Mouse (Mus musculus) forebrain, postnatal 0 days (tissue): ENCODE measurements around the gene Col9a2. TPM values are rescaled to one million over a fixed set of nuclear protein-coding genes. Genes with fewer than 3 reads are reported as not detected.
A peak's percentile ranks its signal among the peaks of the same experiment; 100 is the strongest.

Source experiments
- ATAC-seq: fragments of 200-750 bp; cut with Nextera tagmentation; 2 replicates; pipeline ENCODE4 v1.8.0; 2017; ENCODE audit warnings: mild to moderate bottlenecking, moderate library complexity
- DNase-seq: peaks from one replicate; pipeline ENCODE4 v3.0.0-alpha.2; 2015
- H3K27ac ChIP-seq: fragments of 300-500 bp; sonication (generic); 2 replicates; pipeline ENCODE4 v1.5.1; 2014; ENCODE audit warnings: low read depth, mild to moderate bottlenecking, antibody characterized with exemption, low read length, moderate library complexity, mixed read lengths
- H3K27me3 ChIP-seq: fragments of 300-500 bp; sonication (generic); 2 replicates; pipeline ENCODE4 v1.6.1; 2014; ENCODE audit warnings: mild to moderate bottlenecking, low read length, mixed read lengths; ENCODE audit not compliant: insufficient read depth
- H3K36me3 ChIP-seq: fragments of 300-500 bp; sonication (generic); 2 replicates; pipeline ENCODE4 v1.6.1; 2014; ENCODE audit warnings: mild to moderate bottlenecking, moderate library complexity; ENCODE audit not compliant: insufficient read depth
- H3K4me1 ChIP-seq: fragments of 300-500 bp; sonication (generic); 2 replicates; pipeline ENCODE4 v1.6.1; 2014; ENCODE audit warnings: antibody characterized with exemption; ENCODE audit not compliant: insufficient read depth
- H3K4me2 ChIP-seq: fragments of 300-500 bp; sonication (generic); 2 replicates; pipeline ENCODE4 v1.6.1; 2014; ENCODE audit warnings: low read depth, mild to moderate bottlenecking, moderate library complexity
- H3K4me3 ChIP-seq: fragments of 300-500 bp; sonication (generic); 2 replicates; pipeline ENCODE4 v1.5.1; 2014; ENCODE audit warnings: low read depth, low read length, mixed read lengths
- H3K9ac ChIP-seq: fragments of 300-500 bp; sonication (generic); 2 replicates; pipeline ENCODE4 v1.6.1; 2014; ENCODE audit warnings: mild to moderate bottlenecking
- H3K9me3 ChIP-seq: fragments of 300-500 bp; sonication (generic); 2 replicates; pipeline ENCODE4 v1.6.1; 2016; ENCODE audit warnings: low read length
- CTCF ChIP-seq: sonication (generic); IDR thresholded peaks from 2 replicates; pipeline ENCODE4 v1.5.1; 2016; ENCODE audit warnings: antibody characterized with exemption, control low read depth, low read depth
- WGBS: fragments of 180-500 bp; shearing (Covaris S2); extraction: QIAGEN DNeasy Blood & Tissue Kit; methylation state at CpG from one replicate; pipeline ENCODE4 v1.1.7; 2014; 5-methylcytosine and 5-hydroxymethylcytosine counted together
- polyA plus RNA-seq: library from polyadenylated mRNA; unstranded; fragments of >200 nt; fragmentation: Nextera tagmentation; extraction: Ambion mirVana; gene quantifications from 2 replicates; pipeline ENCODE4 v1.2.1, GENCODE M21; 2015
- total RNA-seq: library from RNA; depleted of rRNA; stranded (reverse); fragments of >200 nt; gene quantifications from 2 replicates; pipeline ENCODE4 v1.2.3, GENCODE M21; 2014; rRNA removed

Gene Col9a2
- total RNA-seq (28.1 and 29.8 TPM in 2 replicates), polyA plus RNA-seq (8.2 and 9.1 TPM in 2 replicates)

- Histone ChIP-seq H3K4me2 (peak within 1 kb of the TSS; percentile 65), H3K9me3 (no peaks in the 10 kb centered on the region), H3K36me3 (no peaks in the 10 kb centered on the region), H3K27me3 (no peaks in the 10 kb centered on the region; the same call in 1 of the 2 replicates), H3K4me3 (peak within 1 kb of the TSS; percentile 36), H3K4me1 (no peaks in the 10 kb centered on the region), H3K27ac (no peak within 1 kb of the TSS), H3K9ac (peak within 1 kb of the TSS; percentile 46)
- DNase-seq (no peak), ATAC-seq (peak; percentile 38)
- 4% methylated on average over 46 of the region's 46 CpGs for WGBS
- TF ChIP-seq CTCF, result no peak
These were observed at the start of gene Col9a2 for GRCm38 (mm10) chr4:121039331-121040115. Col9a2 (plus strand) TSS chr4:121039385.

- Histone ChIP-seq H3K9me3 (no peaks in the 10 kb centered on the region), H3K4me3 (no peak overlapping the region), H3K36me3 (no peaks in the 10 kb centered on the region), H3K9ac (no peak overlapping the region), H3K27me3 (no peaks in the 10 kb centered on the region), H3K4me1 (no peaks in the 10 kb centered on the region), H3K4me2 (no peak overlapping the region), H3K27ac (no peak overlapping the region)
- no peak for TF ChIP-seq CTCF
- DNase-seq, result no peak
- WGBS, result 32% methylated on average over 2 of the region's 2 CpGs
- ATAC-seq, result no peak
These were observed 46.9 kb upstream of the Col9a2 start for GRCm38 (mm10) chr4:120992284-120992683.

GRCm38 (mm10) chr4:120993025-120993424, 46.2 kb upstream of the Col9a2 start:
- no peaks in the 10 kb centered on the region for H3K4me1 ChIP-seq
- H3K9me3 ChIP-seq, result no peaks in the 10 kb centered on the region
- TF ChIP-seq CTCF, result no peak
- H3K4me2 ChIP-seq, result no peak overlapping the region
- no peaks in the 10 kb centered on the region for H3K36me3 ChIP-seq
- H3K4me3 ChIP-seq, result no peak overlapping the region
- no peak overlapping the region for H3K9ac ChIP-seq
- 85% methylated on average over 1 of the region's 1 CpGs for WGBS
- ATAC-seq (no peak), DNase-seq (no peak)
- no peaks in the 10 kb centered on the region for H3K27me3 ChIP-seq
- H3K27ac ChIP-seq, result no peak overlapping the region

GRCm38 (mm10) chr4:120995911-120996310, 43.3 kb upstream of the Col9a2 start:
- Histone ChIP-seq H3K4me3 (no peak overlapping the region), H3K4me2 (no peak overlapping the region), H3K9ac (no peak overlapping the region), H3K4me1 (no peaks in the 10 kb centered on the region), H3K36me3 (no peaks in the 10 kb centered on the region), H3K27me3 (no peaks in the 10 kb centered on the region), H3K9me3 (no peaks in the 10 kb centered on the region), H3K27ac (no peak overlapping the region)
- WGBS, result 67% methylated on average over 1 of the region's 1 CpGs
- TF ChIP-seq CTCF, result no peak
- no peak for ATAC-seq
- DNase-seq, result peak; percentile 16

GRCm38 (mm10) chr4:121001042-121001441, 38.1 kb upstream of the Col9a2 start:
- WGBS, result 92% methylated on average over 2 of the region's 2 CpGs
- no peak for TF ChIP-seq CTCF
- H3K9me3 ChIP-seq, result no peaks in the 10 kb centered on the region
- no peaks in the 10 kb centered on the region for H3K27me3 ChIP-seq
- no peak for ATAC-seq
- H3K27ac ChIP-seq, result no peak overlapping the region
- no peaks in the 10 kb centered on the region for H3K36me3 ChIP-seq
- H3K4me1 ChIP-seq, result peaks cover 31% of the 10 kb centered on the region
- H3K4me3 ChIP-seq, result no peak overlapping the region
- DNase-seq, result no peak
- no peak overlapping the region for H3K9ac ChIP-seq
- H3K4me2 ChIP-seq, result no peak overlapping the region

- no peak overlapping the region for H3K9ac ChIP-seq
- no peaks in the 10 kb centered on the region for H3K9me3 ChIP-seq
- ATAC-seq (no peak), DNase-seq (no peak)
- H3K4me3 ChIP-seq, result no peak overlapping the region
- no peaks in the 10 kb centered on the region for H3K27me3 ChIP-seq
- peaks cover 31% of the 10 kb centered on the region for H3K4me1 ChIP-seq
- TF ChIP-seq CTCF, result no peak
- H3K27ac ChIP-seq, result peak overlapping the region; percentile 80
- no peak overlapping the region for H3K4me2 ChIP-seq
- no peaks in the 10 kb centered on the region for H3K36me3 ChIP-seq
- WGBS, result 86% methylated on average over 1 of the region's 1 CpGs
These were observed 37.5 kb upstream of the Col9a2 start for GRCm38 (mm10) chr4:121001659-121002058.

- H3K36me3 ChIP-seq, result no peaks in the 10 kb centered on the region
- no peak overlapping the region for H3K4me3 ChIP-seq
- H3K9ac ChIP-seq, result no peak overlapping the region
- peak overlapping the region; percentile 35 for H3K4me2 ChIP-seq
- WGBS, result 10% methylated on average over 8 of the region's 8 CpGs
- no peaks in the 10 kb centered on the region for H3K27me3 ChIP-seq
- ATAC-seq (peak; percentile 67), DNase-seq (peak; percentile 60)
- peak overlapping the region; percentile 80 for H3K27ac ChIP-seq
- H3K4me1 ChIP-seq, result peaks cover 31% of the 10 kb centered on the region
- H3K9me3 ChIP-seq, result no peaks in the 10 kb centered on the region
- no peak for TF ChIP-seq CTCF
These were observed 36.6 kb upstream of the Col9a2 start for GRCm38 (mm10) chr4:121002400-121003171.
